Mouse (Mus musculus): ENCODE results near the gene Art5.

DNA sequence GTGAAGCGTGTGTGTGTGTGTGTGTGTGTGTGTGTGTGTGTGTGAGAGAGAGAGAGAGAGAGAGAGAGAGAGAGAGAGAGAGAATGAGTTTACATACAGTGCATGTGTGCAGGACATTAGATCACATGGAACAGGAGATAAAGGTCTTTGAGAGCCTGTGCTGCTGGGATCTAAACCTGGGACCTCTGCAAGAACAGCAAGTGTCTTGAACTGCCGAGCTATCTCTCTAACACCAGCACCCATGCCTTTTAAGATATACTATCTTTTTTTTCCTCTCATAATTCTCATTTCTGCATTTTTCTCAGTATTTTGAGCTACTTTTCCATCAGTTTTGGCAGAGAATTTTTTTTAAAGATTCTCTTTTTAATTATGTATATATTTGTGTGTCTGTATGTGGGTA, 5.7 kb downstream of the Art5 start:
- TF ChIP-seq CTCF (conservative IDR thresholded peaks at IDR 0.05 in 1 of 2, IDR thresholded peaks at IDR 0.05 in 1 of 2; ENCODE audit: low read depth in 2 of 2, low read length in 2 of 2) (no peak), POLR2AphosphoS2 (IDR thresholded peaks at IDR 0.05; ENCODE audit: low read depth, low read length) (no peak), TCF12 (IDR thresholded peaks at IDR 0.05; ENCODE audit: low read depth, low read length) (no peak), POLR2A (IDR thresholded peaks at IDR 0.05; ENCODE audit: low read depth, low read length) (no peak)
